Mouse (Mus musculus) kidney, postnatal 4 days (tissue): ENCODE measurements at regions not wholly inside any gene's neighbourhood (a gene's known extent, or its start where the extent isn't known, plus 50 kb on each side); places are given as distances from the start of the nearest gene placed in this dataset.

Experiments used
- DNase-seq, 2 experiments: peaks; one replicate each; pipeline ENCODE4 v3.0.0; 2021; ENCODE audit warnings: mixed read lengths in 2 of 2

DNA sequence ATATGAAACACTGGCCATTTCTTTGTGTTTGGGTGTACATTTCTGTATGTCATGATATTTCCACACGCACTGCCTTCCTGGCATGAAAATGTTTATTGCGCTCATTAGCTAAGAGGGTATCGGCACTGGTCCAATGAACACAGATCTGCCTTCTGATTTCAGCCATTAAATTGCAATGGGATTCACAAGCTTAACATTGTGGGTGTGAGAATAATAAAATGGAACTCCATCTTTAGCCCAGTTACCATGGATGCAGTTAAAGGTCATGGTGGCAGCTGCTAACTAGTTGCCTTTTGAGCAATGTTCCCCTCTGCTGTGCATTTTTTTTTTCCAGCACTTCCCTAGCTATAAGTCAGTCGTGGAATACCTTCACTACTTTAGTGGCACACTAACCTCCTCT is 343.7 kb upstream of the Pou3f3 start:
- DNase-seq = no peak

DNA sequence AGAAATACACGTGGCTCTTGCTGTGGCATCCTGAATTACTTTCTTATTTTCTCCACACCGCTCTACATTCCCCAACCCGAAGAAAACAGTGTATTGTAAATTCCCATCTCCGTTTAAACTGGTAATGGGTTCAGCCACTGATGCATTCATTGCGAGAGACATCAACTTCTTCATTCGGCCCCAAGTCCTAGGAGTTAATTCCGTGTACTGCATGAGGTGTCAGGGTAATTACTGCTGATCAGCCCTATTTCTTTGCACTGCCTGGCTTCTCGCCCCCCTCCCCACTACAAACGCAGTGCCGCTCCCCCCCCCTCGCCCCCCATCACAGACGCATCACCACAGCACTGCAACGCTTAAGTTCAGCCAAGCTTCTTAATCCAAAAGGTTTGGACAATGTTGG is 343.2 kb upstream of the Pou3f3 start:
- no peak for DNase-seq

DNA sequence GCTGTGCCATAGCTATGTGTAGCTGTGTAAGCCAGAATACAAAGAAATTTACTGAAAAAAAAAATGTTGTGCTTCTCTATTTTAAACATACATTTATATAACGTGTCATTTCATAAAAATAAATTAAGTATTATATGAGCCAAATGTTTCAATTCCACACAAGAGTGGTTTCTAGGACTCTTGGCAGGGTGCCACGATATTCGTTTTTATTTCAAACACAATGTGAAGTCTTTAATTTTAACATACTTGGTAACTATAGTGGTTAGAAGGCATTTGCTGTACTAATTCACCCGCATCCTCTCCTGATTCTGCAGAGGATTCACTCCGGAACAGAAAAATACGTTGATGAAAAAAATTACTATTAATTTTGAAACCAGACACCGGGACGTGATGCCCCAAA is 342.5 kb upstream of the Pou3f3 start:
- DNase-seq = no peak

DNA sequence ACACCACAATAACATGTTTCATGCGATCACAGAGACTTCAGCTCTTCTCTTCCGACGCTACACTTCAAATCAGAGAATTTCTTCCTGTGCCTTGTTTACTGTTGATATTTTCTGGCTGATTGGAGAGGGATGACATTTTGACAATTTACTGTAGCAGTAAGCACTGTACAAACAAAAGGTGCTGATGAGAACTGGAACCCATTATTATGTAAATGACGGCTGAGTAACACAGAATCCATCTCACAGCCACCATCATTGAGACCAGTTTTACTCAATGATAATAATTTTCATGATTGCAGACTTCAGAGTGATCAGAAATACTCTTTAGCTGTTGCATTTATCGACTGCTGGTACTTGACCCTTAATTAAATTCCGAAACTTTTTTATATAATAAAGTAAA is 341.5 kb upstream of the Pou3f3 start:
- no peak for DNase-seq

DNA sequence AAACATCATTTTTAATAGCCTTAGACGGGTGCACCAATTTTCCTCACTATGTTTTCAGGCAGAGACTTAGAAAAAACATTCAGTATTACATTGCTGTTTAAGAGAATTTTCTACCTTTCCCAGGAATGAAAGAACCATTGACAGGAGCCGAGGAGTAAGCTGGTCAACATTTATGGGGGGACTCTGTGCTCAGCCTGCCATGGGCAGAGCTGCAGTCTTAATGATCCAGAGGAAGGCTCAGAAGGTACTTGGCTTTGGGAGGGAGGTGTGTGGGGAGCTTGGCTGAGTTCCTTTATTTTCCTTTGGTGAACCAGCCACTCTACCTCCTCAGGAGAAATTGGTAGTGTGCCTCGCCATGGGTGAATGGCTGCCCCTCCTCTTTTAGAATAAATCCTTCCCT is 333.1 kb upstream of the Pou3f3 start:
- DNase-seq = no peak

DNA sequence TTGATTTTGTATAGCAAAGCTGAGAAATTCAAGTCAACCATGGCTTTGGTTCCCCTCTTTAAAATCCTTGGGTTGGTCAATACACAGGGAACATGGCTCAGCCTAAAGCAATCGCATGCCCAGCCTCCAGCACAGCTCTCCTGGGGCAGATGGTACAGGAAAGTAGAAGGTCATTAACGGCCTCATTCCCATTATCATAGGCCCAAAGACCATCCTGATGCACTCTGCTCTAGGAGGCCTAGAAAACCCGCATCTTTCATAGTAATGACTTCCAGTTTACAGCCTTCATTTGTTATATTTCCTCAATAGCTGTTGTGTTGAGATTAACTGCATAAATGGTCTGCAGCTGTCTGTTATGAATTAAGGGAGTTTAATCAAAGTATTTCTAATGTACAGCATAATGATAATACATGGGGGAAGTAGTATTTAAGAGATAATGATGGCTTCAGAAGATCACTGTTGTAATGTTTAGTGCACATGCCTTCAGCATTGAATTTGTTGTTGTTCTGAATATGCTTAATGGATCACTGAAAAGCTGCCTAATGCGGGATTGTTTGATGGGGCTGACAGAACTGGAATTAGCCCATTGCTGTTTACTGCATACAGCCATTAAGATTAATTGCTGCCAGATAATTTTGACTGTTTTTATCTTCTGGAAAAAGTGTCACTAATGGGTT is 329.8 kb upstream of the Pou3f3 start:
- no peak for DNase-seq

DNA sequence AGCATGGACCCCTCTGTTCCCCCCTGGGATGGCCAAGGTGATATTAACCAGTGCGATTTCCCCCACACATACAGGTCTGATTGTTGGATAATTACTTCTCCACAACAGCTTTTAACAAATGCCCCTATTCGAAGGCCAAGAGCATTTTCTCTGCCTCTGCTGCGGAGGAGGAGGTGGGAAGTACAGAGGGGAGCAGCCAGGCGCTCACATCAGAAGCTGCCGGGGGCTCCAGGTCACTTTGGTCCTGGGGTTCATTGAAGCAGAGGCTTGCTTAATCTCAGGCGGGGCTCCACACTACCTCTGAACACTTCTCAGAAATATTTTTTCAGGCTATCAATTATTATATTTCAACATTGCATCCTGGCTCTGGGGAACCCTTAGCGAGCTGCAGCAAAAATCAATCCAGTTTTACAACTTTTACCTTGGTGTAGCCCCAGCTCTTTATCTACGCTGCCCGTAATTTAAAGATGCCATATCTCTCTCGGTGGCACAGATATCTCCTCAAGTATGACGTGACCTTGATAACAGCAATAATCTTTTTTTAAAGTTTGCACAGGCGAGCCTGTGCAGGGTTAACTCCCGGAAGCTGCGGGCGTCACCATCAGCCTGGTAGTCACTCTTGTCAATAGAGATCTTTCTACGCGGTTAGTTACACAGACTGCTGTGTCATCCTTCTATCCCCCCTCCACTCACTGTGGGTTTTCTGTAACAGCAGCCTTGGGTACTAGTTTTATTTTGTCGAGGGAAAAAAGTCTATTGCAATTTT is 307.5 kb upstream of the Pou3f3 start:
- DNase-seq = peak in 1 of 2 experiments; percentile 11

DNA sequence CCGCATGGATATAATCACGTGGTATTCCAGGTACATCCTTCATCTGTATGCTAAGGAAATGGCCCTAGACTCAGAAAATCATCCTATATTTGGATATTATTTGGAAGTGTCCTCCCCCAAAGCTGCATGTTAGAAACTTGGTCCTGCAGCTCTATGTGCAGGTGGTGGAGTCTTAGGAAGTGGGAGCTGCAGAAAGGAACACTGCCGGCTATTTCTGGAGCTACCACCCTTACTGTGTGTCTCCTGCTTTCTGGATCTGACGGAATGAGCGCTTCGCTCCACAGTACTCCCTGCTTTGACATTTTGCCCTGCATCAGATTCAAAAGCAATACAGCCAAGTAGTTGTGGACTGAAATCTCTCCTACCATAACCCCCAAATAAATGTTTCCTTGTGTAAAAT is 306.8 kb upstream of the Pou3f3 start:
- DNase-seq = no peak

DNA sequence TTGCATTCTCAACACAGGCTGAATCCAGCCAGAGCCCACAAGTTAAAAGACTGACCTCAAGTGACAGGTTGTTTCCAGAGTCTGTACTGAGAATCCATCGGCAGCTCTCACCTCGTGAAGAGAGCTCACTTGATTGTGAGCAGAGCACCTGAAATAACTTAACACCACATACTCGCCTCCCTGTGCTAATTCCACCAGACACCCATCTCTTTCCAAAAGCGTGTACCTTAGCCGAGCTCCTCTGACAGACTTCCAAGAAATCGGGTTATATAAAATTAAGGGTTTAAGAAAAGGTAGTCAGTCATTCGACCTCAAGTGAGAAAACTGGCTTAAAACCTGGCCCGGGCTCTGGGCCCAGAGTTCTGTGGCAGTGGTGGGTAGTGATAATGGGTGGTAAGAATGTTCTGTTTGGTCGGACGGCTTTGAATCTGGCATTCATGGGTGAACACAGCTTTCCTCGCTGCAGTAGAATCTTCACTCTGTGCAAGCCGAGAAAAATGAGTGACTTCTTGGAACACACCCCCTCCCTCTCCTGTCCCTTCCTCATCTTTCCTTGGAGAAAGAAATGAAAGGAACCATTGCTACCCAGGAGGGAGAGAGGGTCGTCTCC is 299.8 kb upstream of the Pou3f3 start:
- no peak for DNase-seq

DNA sequence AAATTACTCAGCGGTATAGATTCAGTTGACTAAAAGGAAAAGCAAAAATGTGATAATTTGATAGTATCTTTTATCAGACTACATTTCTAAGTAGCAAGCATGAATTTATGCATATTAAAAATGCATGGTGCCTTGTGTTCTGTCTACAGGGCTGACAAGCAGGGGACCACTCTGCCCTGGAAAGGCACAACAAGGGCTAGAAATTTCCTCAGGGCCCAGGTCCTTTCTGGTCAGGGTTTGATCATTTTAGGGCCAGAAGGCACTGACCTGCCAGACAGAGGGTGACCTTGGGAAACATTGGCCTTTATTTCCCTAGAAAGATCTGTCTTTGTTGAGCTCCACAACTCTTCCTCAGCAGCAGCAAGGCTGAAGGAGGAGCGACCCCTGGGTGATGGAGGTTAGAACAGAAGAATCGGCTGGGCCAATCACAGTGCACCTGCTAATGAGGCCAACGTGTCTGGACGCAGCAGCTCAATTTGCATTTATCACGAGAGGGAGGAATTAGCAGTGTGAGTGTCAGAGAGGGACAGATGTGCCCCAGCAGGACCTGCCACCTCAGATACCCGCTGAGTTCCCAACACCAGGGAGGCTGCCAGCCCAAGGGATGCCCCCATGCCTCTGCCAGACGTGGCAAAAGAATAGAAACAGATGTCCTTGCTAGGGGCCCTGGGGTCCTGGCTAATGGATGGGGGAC is 297.0 kb upstream of the Pou3f3 start:
- no peak for DNase-seq

DNA sequence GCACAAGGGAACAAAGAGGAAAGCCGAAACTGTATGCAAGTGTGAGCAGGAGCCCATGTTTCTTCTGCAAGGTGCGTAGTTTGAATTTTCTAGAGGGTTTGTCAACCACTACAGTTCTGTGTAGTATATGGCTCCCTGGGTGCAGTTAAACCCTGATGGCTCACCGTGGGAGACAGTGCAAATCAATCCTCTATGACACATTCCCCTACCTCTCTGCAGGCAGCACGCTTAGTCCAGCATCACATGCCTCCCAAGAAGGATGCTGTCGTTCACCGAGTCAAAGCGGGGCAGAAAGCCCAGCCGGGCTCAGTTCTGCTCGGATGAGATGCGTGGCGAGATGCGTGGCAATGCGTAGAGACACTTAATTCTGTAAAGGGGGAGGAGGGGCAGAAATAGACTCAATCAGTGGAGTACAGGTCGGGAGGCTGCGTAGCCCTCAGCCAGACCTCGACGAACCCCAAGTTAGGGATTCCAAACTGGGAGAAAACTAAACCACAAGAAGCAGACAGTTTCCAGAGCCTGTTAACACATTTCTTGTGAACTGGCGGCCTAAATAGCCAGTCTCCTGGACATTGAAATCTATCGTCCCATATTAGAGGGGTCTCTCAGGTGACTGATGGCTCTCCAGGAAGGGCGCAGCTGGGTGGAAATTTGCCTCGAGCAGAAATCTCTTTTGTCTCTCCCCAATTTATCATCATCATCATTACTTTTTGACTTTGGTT is 279.6 kb upstream of the Pou3f3 start:
- DNase-seq = no peak

DNA sequence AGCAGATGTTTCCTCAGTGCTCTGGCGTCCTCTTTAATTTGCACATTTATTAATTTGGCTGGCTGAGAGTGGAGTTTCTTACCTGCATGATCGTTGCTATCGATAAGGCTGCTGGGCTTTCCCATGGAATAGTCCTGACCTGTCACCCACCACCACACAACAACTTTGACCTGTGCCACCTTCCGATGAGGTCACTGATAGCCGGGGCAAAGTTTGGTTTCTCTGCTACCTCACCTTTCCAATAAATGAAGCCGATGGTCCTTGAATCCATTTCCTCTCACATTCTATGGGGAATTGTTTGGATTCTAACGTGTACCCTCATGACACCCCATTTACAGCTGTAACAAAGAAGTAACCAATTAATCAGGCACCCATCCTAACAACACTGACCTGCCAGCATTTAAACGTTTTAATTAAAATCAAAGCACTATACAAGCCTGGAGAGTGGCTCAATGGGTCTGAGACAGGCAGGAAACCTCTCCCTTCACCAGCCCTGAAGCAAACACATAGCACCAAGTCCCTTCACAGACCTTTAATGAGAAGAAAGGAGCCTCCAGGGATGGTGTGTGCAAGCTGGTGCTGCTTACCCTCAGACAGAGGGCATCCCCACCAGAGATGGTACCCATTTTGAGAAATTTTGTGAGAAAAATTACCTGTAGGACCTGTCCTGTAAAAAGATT is 278.9 kb upstream of the Pou3f3 start:
- DNase-seq = no peak

DNA sequence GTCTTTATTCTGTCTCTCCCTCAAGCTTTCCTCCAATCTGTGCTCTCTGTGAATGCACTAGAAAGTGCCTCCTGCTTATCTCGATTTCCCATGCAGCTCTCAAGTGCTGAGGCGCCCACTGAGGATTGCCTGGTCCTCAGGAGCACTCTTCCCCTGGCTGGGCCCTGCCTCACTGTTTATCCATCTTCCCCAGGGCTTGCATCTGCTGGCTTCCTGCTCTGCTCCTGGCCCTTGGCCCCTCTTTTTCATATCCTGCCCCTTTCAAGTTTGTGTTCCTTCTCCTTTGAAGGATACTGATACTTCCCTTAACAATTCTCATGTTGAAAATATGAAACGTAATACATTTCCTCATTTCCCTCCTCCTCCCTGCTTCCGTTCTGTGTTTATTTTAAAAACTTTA is 277.8 kb upstream of the Pou3f3 start:
- no peak for DNase-seq

DNA sequence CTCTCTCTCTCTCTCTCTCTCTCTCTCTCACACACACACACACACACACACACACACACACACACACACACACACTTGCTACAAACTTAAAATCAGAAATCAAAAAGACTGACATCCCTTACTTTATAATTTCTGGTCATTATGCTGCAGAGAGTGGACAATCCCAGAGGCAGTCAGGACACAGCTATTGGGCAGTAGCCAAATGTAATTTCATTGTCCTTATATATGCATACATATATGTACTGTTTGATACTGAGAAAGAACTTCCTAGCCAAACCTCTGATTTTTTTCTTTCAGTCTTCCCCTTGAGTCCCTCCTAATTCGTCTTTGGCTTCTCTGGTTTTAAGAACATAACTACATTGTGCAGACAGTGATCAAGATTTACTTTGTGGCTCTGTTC is 277.3 kb upstream of the Pou3f3 start:
- no peak for DNase-seq

DNA sequence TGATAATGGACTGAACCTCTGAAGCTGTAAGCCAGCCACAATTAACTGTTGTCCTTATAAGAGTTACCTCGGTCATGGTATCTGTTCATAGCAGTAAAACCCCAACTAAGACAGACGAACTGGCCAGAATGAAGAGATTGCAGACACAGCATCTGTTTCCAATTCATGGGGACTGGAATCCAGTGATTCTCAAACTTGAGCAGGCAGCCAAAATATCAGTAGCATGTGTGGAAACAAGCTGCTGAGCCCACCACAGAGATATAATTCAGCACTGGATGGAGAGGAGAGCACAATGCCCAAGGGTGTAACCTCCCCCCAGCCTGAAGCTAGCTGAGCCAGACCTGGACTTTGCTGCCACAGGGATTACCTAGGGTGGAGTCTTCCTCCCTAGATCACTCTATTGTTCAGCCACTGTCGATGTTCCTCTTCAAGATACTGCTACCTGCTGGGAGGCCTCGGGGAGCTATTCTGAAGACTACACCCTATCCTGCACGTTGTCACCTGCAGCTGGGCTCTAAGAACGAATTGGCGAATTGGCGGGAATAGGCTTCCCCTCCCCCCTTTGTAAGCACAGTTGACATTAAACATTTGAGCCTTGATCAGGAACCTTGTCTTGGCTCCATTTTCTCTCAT is 259.1 kb upstream of the Pou3f3 start:
- no peak for DNase-seq

DNA sequence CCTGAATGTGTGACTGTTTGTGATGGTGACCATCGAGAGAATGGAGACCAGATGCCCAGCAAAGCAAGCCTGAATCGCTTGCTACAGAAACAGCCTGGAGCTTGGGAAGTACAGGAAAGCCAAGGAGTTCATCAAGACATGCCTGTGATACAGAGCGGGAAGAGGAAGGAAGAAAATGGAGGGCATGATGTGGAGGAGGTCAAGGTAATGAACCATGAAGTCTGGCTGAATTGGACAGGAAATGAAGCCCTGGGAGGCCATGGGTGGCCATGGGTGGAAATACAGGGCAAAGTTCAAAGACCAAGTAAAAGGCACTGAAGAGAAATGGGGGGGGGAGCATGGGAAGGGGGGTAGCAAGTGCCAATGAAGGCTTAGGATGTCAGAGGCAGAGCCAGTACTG is 227.2 kb upstream of the Pou3f3 start:
- DNase-seq = peak; percentile 33 to 63

DNA sequence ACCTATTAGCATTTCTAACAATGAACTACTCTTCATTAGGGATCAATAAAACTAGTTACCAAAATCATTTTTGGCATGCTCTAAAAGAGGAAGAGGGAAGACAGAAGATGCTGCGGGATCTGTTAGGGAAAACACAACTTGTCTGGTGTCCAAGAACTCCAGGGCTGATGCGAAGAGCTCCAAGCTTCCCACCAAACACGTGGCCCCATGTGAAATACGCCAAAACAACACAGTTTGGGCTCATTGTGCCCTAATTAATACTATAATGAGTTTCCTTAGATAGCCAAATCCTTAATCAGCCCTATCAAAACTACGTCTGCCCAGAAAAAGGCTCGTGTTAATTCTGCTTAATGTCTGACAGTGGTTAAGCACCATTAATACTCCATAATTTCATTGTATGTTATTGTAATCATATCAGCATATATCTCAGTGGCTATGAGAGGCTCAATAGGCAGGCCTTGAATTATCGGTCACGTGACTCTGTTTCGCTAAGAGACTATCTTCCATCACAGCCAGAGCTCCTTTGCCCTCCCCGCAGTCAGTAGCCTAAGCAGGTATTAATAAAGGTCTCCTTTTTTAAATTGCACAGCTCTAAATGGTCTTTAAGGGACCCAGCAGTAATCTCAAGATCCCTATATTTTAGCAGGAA is 223.6 kb upstream of the Pou3f3 start:
- DNase-seq = no peak

DNA sequence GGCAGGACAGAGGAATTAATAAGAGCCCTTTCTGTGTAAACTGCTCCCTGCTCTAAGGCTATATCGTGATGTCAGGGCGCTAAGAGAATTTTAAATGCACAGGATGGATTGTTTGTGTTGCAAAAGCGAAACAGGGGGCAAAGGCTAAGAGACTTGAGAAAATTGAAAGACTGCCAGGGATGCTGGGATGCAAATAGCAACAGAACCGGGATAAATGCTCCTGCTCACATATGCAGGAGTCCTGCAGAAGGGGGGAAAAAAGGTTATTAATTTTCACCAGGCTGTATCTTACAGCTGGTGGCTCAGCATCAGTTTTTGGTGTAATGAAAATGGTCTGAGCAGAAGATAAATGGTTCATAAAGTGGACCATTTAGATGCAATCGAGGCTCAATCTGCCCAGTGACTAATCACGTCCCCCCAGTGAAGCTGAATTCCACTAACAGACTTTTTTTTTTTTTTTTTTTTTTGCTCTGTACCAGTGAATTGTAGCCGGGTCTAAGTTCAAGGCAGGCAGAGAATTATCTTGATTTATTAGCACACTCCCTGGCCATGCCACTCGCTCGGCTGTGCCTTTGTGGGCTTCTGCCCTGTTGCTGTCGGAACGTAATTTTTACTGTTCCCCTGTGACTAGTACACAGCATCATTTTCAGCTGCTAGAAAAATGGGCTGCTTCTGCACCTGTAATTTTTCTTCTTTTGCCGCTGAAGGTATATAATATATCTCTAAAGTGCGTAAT is 222.9 kb upstream of the Pou3f3 start:
- DNase-seq = no peak

DNA sequence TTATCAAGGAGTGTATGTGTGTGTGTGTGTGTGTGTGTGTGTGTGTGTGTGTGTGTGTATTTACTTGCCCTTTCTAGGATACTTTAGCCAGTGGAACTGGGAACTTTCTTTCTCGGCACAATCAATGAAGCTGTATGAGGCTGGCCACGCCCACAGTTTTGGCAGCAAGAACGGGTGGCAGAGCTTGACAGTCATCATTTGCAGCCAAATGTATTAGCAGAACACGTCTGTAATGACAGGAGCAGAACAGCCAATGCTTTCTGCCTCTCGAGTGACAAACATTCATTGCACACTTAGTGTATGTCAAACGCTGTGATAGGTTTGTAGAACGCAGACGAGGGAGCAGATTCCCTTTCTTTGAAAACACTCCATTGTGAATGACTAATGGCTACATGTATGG is 221.4 kb upstream of the Pou3f3 start:
- no peak for DNase-seq

DNA sequence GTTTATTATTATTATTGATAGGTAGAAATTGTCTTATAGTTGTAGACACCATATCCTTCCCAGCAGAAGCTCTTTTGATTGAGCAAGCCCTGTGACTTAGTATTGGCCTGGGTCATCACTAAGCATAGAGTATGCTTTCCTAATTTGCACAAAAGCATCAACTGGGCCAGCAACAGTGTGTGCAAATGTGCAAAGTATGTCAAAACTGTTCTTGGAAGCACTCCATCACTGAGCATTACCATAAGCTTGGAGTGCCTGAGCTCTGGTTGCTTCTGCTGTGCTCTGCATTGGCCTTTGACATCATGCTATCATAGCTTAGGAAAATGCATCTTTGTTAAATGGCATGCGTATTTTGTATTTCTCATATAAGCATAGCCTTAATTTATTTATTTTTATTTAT is 220.7 kb upstream of the Pou3f3 start:
- DNase-seq = no peak

DNA sequence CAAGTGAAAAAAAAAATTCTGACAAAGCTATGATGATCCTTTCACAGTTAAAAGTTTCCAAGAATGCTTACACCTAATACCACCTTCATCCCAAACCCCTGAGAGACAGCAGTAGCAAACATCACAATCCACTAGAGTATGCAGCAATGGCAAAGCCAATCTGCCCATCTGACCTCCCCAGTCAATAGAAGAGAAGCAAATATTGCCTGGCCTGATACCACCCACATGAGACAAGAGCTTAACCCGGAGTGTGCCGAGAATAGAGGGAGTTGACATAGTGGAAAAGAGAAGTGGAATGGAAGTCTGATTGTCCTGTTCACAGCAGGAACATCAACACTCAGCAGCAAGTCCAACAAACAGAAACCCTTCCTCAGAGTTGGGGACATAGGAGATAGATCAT is 219.9 kb upstream of the Pou3f3 start:
- no peak for DNase-seq
